Mouse (Mus musculus) kidney, postnatal 25 days (tissue): ENCODE data around the gene Arrb1.
"Not testable (repeated sequence)": the region's sequence is repeated elsewhere in the genome, so short reads cannot be mapped to it uniquely, and the experiment has no call there.

Experiments
- DNase-seq, 2 experiments: peaks; one replicate each; pipeline ENCODE4 v3.0.0; 2021; ENCODE audit warnings: mixed read lengths in 2 of 2

Arrb1 gene

GRCm38 (mm10) chr7:99534901-99535735 is at the start of gene Arrb1:
Gene Arrb1 (plus strand): TSS chr7:99535466.
- peak; percentile 73 to 89 for DNase-seq

- no peak for DNase-seq
Measured at GRCm38 (mm10) chr7:99489708-99490107, 45.6 kb upstream of the Arrb1 start.

DNA sequence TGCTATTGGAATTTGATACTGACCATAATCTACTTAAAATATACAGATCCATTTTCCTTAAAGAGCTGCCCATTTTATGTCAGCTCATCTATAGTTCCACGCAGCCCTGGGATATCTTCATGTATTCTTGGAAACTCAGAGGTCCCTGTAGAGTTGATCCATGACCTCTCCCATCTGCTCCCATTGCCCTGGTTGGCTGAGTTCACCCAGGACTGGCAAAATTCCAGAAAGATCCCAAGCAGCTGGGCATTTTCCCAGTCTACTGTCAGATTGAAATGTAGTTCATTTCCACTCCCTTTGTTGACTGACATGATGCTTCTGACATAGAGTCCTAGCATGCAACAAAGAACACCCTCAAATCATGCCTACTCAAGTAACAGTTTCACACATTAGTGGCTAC is 36.1 kb upstream of the Arrb1 start:
- no peak for DNase-seq

DNA sequence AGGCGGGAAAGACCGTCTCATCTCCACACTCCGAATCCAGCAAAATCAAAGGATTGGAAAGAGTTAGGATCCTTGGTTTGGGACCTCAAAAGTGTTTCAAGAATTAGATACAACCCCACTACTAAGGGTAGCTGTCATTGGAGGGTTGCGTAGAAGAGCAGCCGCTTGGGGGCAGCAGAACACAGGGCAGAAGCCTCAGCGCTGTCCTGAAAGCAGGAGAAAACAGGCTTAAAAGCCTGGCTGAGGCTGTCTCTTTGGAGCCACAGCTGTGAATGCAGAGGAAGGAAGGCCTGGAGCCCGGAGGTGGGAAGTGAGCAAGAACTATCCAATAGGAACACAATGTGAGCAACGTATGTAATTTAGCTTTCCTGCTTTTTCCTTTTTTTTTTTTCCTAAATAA is 35.1 kb upstream of the Arrb1 start:
- peak; percentile 86 to 92 for DNase-seq

- DNase-seq, result no peak
Measured at GRCm38 (mm10) chr7:99500655-99501054, 34.6 kb upstream of the Arrb1 start.

DNA sequence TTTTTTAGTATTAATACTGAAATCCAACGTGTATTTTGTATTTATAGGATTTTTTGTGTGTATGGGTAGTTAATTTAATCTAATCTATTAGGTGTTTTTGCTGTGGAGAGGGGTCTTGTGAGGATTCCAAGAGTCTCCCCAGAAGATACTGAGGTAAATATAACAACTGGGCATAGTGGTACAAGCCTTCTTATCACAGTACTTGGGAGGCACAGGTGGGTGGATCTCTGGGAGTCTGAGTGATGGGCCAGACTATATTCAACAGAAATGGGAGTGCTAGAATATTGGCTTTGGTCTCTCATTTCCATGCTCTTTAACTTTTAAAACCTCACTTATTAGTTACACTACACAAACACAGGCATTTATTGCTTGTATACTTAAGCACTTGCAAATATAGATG is 34.1 kb upstream of the Arrb1 start:
- DNase-seq, result no peak

GRCm38 (mm10) chr7:99504556-99504955 is 30.7 kb upstream of the Arrb1 start:
- DNase-seq, result no peak

GRCm38 (mm10) chr7:99508187-99508586 is 27.1 kb upstream of the Arrb1 start:
- DNase-seq, result not testable (repeated sequence)

DNA sequence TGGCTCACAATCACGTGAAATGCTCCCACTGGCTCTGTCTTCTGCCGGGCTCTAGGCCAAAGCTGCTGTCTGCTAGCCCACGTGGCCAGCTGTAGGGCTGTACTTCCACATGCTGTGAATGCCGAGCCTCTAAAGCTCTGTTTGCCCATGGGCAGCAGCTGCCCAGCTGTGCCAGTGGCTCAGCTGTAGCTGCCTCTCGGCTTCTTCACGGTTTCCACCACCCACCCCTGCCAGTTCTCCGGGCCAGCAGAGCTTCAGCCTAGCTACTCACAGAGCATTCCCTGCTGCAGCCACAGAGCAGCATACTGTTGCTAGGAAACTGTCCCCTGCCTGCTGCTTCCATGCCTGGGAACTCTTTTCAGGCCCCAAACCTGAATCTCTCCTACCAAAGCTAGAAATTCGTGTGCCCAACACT is 25.2 kb upstream of the Arrb1 start:
- DNase-seq, result peak; percentile 74 to 84

DNA sequence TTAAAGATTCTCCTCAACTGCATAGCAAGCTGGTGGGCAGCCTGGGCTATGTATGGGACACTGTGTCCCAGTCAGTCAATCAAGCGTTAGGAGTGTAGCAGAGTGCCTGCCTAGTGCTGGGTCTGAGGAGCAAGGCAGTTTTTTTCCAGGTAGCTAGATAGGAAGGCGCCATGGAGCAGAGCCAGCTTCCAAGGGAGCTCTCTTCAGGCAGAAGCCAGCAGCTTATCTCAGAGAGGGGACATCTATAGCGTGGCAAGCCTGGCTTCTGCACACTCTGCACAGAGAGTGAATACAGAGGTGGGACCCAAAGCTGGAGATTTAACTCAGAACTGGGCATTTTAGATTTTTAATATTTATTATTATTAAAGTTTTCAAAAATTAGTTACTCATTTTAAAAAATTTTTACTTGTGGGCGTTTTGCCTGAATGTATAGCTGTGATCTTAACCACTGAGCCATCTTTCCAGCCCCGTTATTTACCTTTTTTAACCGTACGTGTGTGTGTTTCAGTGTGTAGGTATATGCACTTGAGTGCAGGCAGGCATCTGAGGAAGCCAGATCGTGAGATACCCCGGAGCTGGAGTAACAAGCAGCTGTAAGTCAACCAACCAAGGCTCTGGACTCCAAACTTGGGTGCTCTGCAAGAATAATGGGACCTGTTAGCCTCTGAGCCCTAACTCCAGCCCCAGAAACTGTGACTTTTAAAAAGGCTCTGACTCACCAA is 19.0 kb upstream of the Arrb1 start:
- peak; percentile 23 to 47 for DNase-seq

GRCm38 (mm10) chr7:99516814-99517157 is 18.5 kb upstream of the Arrb1 start:
- no peak for DNase-seq

DNA sequence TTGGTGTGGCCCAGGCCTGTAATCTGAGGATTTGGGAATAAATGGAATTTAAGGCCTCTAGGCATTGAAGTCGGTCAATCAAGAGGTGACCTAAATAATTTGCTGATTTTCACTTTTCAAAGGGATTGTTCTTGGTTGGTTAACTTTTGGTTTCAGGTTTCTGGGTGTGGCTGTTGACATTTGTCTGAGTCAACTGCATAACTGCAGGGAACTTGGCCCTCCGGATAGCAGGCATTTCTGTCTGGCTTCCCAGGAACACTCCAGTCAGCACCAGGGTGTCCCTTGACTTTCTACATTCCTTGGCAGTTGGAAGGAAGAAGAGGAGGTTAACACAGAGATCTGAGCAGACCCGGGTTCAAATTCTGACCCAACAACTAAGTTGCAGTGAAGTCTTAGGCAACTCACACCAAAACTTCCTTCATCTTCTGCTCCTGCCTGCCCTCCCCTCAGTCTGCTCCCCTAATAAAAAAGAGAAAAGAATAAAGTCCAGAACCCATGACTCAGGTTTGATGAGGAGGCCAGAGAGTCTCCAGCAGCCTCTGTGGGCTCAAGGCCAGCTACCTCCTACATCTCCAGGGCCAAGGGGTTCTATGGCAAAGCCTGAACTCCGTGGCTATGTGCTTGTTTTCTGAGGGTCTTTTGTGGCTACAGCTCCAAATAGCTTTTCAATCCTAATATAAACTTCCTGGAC is 16.2 kb upstream of the Arrb1 start:
- no peak for DNase-seq

GRCm38 (mm10) chr7:99523121-99523520 is 12.1 kb upstream of the Arrb1 start:
- DNase-seq, result no peak

GRCm38 (mm10) chr7:99523837-99524236 is 11.4 kb upstream of the Arrb1 start:
- DNase-seq, result no peak

GRCm38 (mm10) chr7:99528547-99528946 is 6.7 kb upstream of the Arrb1 start:
- no peak for DNase-seq

DNA sequence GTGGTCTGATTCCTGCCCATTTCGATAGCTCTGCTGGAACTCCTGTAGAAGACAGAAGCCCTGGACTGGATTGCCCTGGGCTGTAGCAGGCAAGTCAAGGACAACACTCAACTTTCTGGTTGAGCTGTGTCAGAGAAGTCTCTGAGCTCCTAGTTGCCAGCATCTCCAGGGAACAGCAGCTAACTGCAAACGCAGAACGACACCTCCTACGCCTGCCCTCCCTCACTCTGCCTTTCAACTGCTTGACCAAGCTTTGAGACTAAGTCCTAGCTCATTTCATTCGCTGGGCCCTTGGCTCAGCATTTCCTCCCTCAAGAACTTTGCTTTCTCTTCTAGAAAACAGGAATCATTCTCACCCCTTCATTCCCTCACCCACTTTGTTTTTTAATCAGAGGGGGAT is 5.9 kb upstream of the Arrb1 start:
- no peak for DNase-seq

DNA sequence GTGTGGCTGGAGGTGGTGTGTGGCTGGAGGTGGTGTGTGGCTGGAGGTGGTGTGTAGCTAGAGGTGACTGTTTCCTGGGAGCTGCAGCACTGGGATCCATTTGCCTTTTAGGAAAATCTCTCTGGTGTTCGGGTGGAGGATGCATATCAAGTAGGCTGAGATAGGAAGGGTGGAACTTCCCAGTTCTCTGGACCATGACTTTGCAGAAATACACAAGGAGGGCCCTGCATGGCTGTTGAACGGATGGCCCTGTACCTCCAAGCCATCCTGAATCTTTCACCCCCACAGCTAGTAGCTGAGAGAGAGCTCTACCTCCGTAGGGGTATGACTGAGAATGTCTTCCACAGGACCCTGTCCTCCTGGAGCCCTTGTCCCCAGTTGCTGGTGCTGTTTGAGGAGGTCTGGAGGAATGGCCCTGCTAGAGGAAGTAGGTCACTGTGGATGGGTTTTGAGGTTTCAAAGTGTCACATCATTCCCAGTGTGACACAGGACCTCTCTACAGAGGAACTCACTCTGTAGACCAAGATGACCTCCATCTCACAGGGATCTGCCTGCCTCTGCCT is 3.8 kb upstream of the Arrb1 start:
- DNase-seq, result no peak

DNA sequence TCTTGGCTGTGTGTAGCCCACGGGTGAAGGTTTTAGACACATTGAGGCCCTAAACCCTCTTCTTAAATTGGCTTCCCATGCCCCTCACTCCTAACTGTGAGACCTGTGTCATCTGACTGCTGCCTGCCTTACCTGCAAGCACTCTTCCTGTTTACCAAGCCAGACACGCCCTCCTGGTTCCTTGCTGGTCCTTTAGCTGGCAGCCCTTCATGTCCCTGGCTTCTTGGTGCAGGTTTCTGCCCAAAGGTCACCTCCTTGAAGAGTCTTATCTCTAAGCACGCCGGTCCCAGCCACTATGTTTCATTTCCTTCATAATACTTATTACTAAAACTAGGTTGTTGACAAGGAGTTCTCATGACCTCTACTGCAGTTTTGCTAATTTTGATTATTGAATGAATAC is 2.7 kb upstream of the Arrb1 start:
- no peak for DNase-seq

GRCm38 (mm10) chr7:99533600-99533999 is 1.7 kb upstream of the Arrb1 start:
- no peak for DNase-seq

DNA sequence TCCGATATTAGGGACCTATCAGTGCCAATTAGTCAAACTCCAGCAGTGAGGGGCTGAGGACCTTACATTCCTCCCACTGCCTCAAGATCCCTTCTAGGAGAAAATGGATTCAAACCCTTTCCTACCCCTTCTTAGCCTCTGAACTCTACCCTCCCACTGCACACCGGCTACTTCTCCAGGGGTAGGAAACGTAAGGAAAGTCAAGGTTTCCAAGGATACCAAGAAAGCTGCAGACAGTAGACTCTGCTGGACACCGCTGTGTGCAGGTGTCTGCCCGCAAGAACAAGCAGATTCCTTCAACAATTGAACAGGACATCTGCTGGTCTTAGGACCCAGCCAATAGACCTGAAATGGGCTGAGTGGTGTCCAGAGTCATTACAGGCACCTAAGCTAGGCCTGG is 765 bp upstream of the Arrb1 start:
- no peak for DNase-seq

DNA sequence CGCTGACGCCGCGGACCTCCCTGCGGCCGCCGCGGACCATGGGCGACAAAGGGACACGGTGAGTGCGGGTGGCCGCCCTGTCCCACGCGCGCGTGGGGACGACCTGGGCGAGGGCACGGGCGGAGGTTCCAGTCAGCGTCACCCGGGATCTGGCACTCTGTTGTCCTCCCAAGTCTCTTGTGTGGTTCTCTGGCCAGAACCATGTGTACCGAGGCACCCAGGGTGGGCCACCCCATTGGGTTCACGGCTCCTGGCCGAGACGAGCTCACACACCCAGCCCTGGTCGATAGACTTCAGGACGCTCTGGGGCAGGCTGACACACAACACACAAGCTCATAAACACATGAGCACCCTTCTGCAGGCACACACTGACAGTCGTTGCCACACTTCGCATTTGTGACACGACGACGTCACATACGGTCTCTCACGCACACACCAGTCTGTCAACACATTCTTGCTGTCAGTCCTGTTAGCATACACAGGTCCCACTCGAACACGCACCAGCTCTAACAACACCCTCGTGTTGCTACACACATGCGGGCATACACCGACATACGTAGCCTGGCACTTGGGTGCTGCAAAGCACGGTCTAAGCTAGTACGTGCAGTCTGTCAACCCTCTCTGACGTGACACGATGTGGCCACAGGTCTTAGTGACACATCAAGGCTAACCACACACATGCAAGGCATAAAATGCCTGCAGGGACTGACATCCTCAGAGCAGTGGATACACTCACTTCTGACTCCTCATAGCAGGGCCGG is 655 bp downstream of the Arrb1 start:
- DNase-seq, result peak in 1 of 2 experiments; percentile 58

- no peak for DNase-seq
Measured at GRCm38 (mm10) chr7:99537183-99537756, 2.0 kb downstream of the Arrb1 start.
